Mouse (Mus musculus) liver, embryonic 14 days (tissue): ENCODE results near the gene Brk1. TPM values are rescaled to one million over a fixed set of nuclear protein-coding genes. Genes with fewer than 3 reads are reported as not detected.

Source experiments
- polyA plus RNA-seq: library from polyadenylated mRNA; depleted of rRNA; stranded (reverse); fragments of >200 nt; gene quantifications from 2 replicates; pipeline ENCODE4 v1.2.3, GENCODE M21; 2012; rRNA removed

Gene Brk1
- 67.4 and 76.9 TPM in 2 replicates for polyA plus RNA-seq

GRCm38 (mm10) chr6:113604432-113605223 is at the start of gene Brk1:
Gene Brk1 (plus strand): TSS chr6:113604772.

GRCm38 (mm10) chr6:113600543-113601139 is 3.9 kb upstream of the Brk1 start, which contains the start of gene Fancd2os:
Gene Fancd2os (minus strand): TSS chr6:113600715.

GRCm38 (mm10) chr6:113623941-113624751 is 19.6 kb downstream of the Brk1 start, which contains the start of gene Vhl:
Gene Vhl (plus strand): TSS chr6:113623959.

GRCm38 (mm10) chr6:113638302-113639040 is 33.9 kb downstream of the Brk1 start, which contains the start of gene Irak2:
Gene Irak2 (plus strand): TSS chr6:113638467.

Other genes with a start within 250 kb of the Brk1 start
- gene Tada3, start 226.9 kb upstream of the Brk1 start, polyA plus RNA-seq = 14.0 and 15.7 TPM in 2 replicates
- gene Arpc4, start 226.7 kb upstream of the Brk1 start, polyA plus RNA-seq = 39.9 and 50.0 TPM in 2 replicates
- gene Ttll3, start 215.5 kb upstream of the Brk1 start, polyA plus RNA-seq = 1.7 and 2.2 TPM in 2 replicates
- gene Rpusd3, start 185.4 kb upstream of the Brk1 start, polyA plus RNA-seq = 10.2 and 11.6 TPM in 2 replicates
- 0.02 TPM in 1 of 2 replicates, not detected in the other for gene Cidec, start 169.0 kb upstream of the Brk1 start, polyA plus RNA-seq
- 21.3 and 24.6 TPM in 2 replicates for gene Jagn1, start 162.2 kb upstream of the Brk1 start, polyA plus RNA-seq
- gene Il17re, start 146.3 kb upstream of the Brk1 start, polyA plus RNA-seq = 0.08 and 0.14 TPM in 2 replicates
- 3.1 and 3.4 TPM in 2 replicates for gene Il17rc, start 133.3 kb upstream of the Brk1 start, polyA plus RNA-seq
- gene Creld1, start 121.5 kb upstream of the Brk1 start, polyA plus RNA-seq = 2.8 and 3.3 TPM in 2 replicates
- 0.01 TPM in 1 of 2 replicates, not detected in the other for gene Prrt3, start 102.8 kb upstream of the Brk1 start, polyA plus RNA-seq
- gene Emc3, start 73.1 kb upstream of the Brk1 start, polyA plus RNA-seq = 19.8 and 23.1 TPM in 2 replicates
- 7.8 and 9.5 TPM in 2 replicates for gene Fancd2, start 73.1 kb upstream of the Brk1 start, polyA plus RNA-seq
- not detected in 2 replicates for gene Fancd2os, start 4.1 kb upstream of the Brk1 start, polyA plus RNA-seq
- 3.8 and 4.0 TPM in 2 replicates for gene Vhl, start 19.2 kb downstream of the Brk1 start, polyA plus RNA-seq
- 21.7 and 29.0 TPM in 2 replicates for gene Irak2, start 33.7 kb downstream of the Brk1 start, polyA plus RNA-seq
- 14.0 and 17.2 TPM in 2 replicates for gene Tatdn2, start 92.3 kb downstream of the Brk1 start, polyA plus RNA-seq
- gene Ghrl, start 115.1 kb downstream of the Brk1 start, polyA plus RNA-seq = 0.07 and 0.36 TPM in 2 replicates
- 91.0 and 103 TPM in 2 replicates for gene Sec13, start 136.0 kb downstream of the Brk1 start, polyA plus RNA-seq